Mouse (Mus musculus) intestine, embryonic 16.5 days (tissue): ENCODE results near the gene Sirt2. TPM values are rescaled to one million over a fixed set of nuclear protein-coding genes. Genes with fewer than 3 reads are reported as not detected.

ENCODE experiments used
- ATAC-seq: fragments of 200-750 bp; cut with Nextera tagmentation; 2 replicates; pipeline ENCODE4 v1.8.0; 2017; ENCODE audit warnings: moderate TSS enrichment, moderate library complexity
- H3K27ac ChIP-seq: fragments of 300-500 bp; sonication (generic); 2 replicates; pipeline ENCODE4 v1.5.1; 2014; ENCODE audit warnings: mild to moderate bottlenecking, low read length
- H3K27me3 ChIP-seq: fragments of 300-500 bp; sonication (generic); replicated peaks from 2 replicates; pipeline ENCODE4 v1.6.1; 2014; ENCODE audit warnings: low read length, control low read depth, mixed read lengths; ENCODE audit not compliant: control insufficient read depth, insufficient read depth
- H3K36me3 ChIP-seq: fragments of 300-500 bp; sonication (generic); 2 replicates; pipeline ENCODE4 v1.6.1; 2014; ENCODE audit warnings: low read length, control low read depth; ENCODE audit not compliant: control insufficient read depth, insufficient read depth
- H3K4me1 ChIP-seq: fragments of 300-500 bp; sonication (generic); 2 replicates; pipeline ENCODE4 v1.6.1; 2014; ENCODE audit warnings: low read length, control low read depth, mixed read lengths; ENCODE audit not compliant: control insufficient read depth, insufficient read depth
- H3K4me2 ChIP-seq: fragments of 300-500 bp; sonication (generic); 2 replicates; pipeline ENCODE4 v1.6.1; 2014; ENCODE audit warnings: low read depth, low read length, control low read depth
- H3K4me3 ChIP-seq: fragments of 300-500 bp; sonication (generic); 2 replicates; pipeline ENCODE4 v1.5.1; 2014; ENCODE audit warnings: mild to moderate bottlenecking, low read length
- H3K9ac ChIP-seq: fragments of 300-500 bp; sonication (generic); 2 replicates; pipeline ENCODE4 v1.6.1; 2014; ENCODE audit warnings: low read depth, low read length
- H3K9me3 ChIP-seq: fragments of 300-500 bp; sonication (generic); 2 replicates; pipeline ENCODE4 v1.6.1; 2016; ENCODE audit warnings: low read length, control low read depth; ENCODE audit not compliant: control insufficient read depth
- WGBS: fragments of 180-500 bp; shearing (Covaris S2); extraction: QIAGEN DNeasy Blood & Tissue Kit; methylation state at CpG from one replicate; pipeline ENCODE4 v1.1.7; 2014; 5-methylcytosine and 5-hydroxymethylcytosine counted together
- polyA plus RNA-seq: library from polyadenylated mRNA; unstranded; fragments of >200 nt; fragmentation: Nextera tagmentation; extraction: Ambion mirVana; gene quantifications from 2 replicates; pipeline ENCODE4 v1.2.1, GENCODE M21; 2015

Sirt2 gene
- polyA plus RNA-seq, 1 experiment from 2014 or later = 71.9 TPM

DNA sequence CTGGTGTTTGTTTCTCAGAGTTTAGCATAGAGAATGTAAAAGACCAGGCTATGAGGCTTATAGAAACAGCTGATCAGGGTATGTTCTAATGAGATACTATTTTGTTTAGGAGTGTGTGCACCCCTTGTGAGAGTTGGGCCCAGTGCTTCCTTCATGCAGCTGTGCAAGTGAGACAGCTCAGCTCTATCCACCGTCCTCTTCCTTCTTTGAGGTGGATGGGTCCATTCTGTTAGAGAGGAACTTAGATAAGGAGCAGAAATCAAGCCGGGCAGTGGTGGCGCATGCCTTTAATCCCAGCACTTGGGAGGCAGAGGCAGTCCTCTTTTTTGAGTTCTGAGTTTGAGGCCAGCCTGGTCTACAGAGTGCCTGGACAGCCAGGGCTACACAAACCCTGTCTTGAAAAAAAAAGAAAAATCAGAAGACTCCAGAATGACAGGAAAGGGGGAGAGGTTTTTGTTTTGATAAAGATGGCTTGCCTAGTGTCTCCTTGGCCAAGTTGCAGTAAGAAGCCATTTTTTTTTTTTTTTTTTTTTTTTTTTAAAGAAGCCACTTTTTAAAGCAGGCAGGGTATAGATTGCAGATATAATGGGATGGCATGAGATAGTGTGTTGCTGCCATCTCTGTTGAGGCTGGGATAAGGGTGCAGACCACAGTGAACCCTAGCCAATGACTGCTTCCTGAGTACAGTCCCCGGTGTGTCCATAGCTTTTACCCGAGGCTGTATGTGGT, 47.9 kb downstream of the Sirt2 start:
- no peak overlapping the region for H3K27ac ChIP-seq
- no peaks in the 10 kb centered on the region for H3K9me3 ChIP-seq
- 79% methylated on average over 5 of the region's 5 CpGs for WGBS
- peaks cover 60% of the 10 kb centered on the region for H3K4me1 ChIP-seq
- no peak overlapping the region for H3K9ac ChIP-seq
- peaks cover 56% of the 10 kb centered on the region for H3K36me3 ChIP-seq
- H3K4me3 ChIP-seq = no peak overlapping the region
- ATAC-seq = no peak
- no peak overlapping the region for H3K4me2 ChIP-seq
- no peaks in the 10 kb centered on the region for H3K27me3 ChIP-seq

DNA sequence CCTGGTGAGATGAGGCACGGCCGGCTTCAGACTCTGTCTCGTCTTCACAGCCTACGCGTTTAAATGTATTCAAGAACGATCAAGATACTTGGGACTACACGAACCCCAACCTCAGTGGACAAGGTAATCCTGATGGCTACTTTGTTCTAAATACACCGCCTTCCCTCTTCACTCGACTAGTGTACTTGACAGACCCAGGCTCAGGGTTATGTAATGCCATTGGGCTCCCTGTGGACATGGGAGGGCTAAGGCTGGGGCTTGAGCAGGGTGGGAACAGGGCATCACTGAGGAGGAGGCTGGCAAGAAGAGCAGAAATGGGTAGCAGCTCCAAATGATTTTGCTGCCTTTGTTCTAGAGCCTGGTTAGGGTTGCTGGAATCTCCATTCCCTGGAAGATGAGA, 48.7 kb downstream of the Sirt2 start:
- Histone ChIP-seq H3K27me3 (no peaks in the 10 kb centered on the region), H3K4me1 (peaks cover 65% of the 10 kb centered on the region), H3K4me2 (no peak overlapping the region), H3K9me3 (no peaks in the 10 kb centered on the region), H3K36me3 (peaks cover 58% of the 10 kb centered on the region), H3K9ac (0 out of 2 replicates have a peak overlapping the region, but pooled peaks have one; percentile 26), H3K27ac (no peak overlapping the region), H3K4me3 (no peak overlapping the region)
- WGBS = 87% methylated on average over 9 of the region's 9 CpGs
- no peak for ATAC-seq

DNA sequence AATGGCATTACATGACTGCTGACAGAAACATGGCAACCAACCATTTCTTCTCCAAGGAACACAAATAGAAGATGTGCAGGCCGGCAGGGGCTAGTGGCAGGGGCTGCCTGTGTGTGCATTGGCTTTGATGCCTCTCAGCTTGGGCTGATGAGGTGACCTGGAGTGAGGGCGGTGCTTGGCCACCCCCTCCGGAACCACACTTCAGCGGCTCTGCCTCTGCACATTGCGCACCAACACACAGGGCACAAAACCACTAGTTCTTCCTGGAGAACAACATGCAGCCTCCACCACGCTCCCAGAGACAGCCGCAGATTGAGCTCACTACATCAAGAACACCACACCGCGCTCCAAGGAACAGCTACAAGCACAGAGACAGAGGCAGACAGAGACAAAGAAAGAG, 49.7 kb downstream of the Sirt2 start:
- H3K36me3 ChIP-seq = peaks cover 66% of the 10 kb centered on the region
- H3K9ac ChIP-seq = no peak overlapping the region
- 82% methylated on average over 9 of the region's 9 CpGs for WGBS
- H3K27ac ChIP-seq = no peak overlapping the region
- no peak for ATAC-seq
- H3K4me1 ChIP-seq = peaks cover 74% of the 10 kb centered on the region
- no peak overlapping the region for H3K4me3 ChIP-seq
- no peaks in the 10 kb centered on the region for H3K9me3 ChIP-seq
- H3K27me3 ChIP-seq = no peaks in the 10 kb centered on the region
- no peak overlapping the region for H3K4me2 ChIP-seq

DNA sequence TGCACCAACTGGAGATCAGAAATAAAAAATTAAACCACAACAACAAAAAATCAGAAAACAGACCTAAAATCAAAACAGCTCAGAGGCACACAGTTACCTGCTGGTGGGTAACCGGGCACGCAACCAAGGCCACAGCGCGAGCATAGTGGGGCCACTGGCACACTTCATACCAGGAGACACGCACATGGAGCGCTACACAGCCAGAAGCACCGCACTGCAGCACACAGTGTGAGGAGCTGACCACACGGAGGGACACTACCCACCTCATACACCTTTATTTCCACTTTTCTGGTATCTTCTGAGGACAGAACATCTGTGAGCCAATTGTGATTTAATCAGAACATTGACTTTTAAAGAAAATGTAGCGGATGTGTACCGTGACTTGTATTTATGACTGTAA, 50.4 kb downstream of the Sirt2 start:
- H3K4me1 ChIP-seq = peaks cover 76% of the 10 kb centered on the region
- no peak for ATAC-seq
- H3K9me3 ChIP-seq = no peaks in the 10 kb centered on the region
- H3K36me3 ChIP-seq = peaks cover 70% of the 10 kb centered on the region
- peak overlapping the region; percentile 24; the same call in 1 of the 2 replicates for H3K27ac ChIP-seq
- WGBS = 92% methylated on average over 10 of the region's 10 CpGs
- peak overlapping the region; percentile 3; the same call in 1 of the 2 replicates for H3K4me2 ChIP-seq
- H3K4me3 ChIP-seq = no peak overlapping the region
- H3K9ac ChIP-seq = 0 out of 2 replicates have a peak overlapping the region, but pooled peaks have one; percentile 16
- H3K27me3 ChIP-seq = no peaks in the 10 kb centered on the region

DNA sequence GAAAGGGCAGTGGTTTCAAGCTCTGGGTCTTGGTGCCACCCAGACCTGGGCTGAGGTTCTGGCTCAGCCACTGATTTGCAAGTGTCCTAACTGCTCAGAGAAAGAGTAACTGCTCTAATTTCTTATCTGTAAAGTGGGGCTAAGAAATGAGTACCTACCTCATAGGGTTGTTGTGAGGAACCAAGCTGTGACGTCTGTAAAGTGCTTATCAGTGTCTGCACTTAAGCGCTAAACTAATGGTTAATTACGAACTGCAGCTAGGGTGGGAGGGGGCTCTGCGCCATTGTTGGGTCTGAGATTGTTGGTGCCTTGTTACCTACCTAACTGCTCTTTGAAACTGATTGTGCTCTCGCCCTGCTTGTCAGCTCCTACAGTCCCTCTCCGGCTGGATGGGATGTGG, 51.0 kb downstream of the Sirt2 start:
- peaks cover 79% of the 10 kb centered on the region for H3K4me1 ChIP-seq
- H3K9me3 ChIP-seq = no peaks in the 10 kb centered on the region
- H3K27ac ChIP-seq = no peak overlapping the region
- H3K9ac ChIP-seq = no peak overlapping the region
- no peak for ATAC-seq
- no peaks in the 10 kb centered on the region for H3K27me3 ChIP-seq
- peaks cover 75% of the 10 kb centered on the region for H3K36me3 ChIP-seq
- no peak overlapping the region for H3K4me2 ChIP-seq
- H3K4me3 ChIP-seq = no peak overlapping the region
- WGBS = 62% methylated on average over 6 of the region's 6 CpGs

DNA sequence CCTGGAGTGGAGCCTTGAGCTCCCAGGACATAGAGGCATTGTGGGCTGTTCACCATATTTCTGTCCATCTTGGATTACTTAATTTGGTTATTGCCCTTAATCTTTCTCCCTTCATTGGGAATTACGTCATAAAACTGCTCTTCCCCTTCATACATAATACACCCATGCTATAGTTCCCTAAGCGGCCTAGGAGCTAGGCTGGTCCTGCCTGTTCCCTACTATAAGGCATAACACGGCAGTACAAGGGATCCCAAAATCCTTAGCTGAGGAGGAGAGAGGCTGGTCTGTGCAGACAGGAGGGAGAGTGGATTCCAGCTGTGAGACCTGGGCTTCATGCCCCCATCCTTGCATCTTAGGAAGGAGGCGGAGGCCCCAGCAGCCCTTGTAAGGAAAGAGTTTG, 51.4 kb downstream of the Sirt2 start:
- H3K4me2 ChIP-seq = no peak overlapping the region
- H3K36me3 ChIP-seq = peaks cover 74% of the 10 kb centered on the region
- H3K27ac ChIP-seq = no peak overlapping the region
- no peak for ATAC-seq
- no peaks in the 10 kb centered on the region for H3K27me3 ChIP-seq
- no peak overlapping the region for H3K4me3 ChIP-seq
- 69% methylated on average over 4 of the region's 4 CpGs for WGBS
- no peak overlapping the region for H3K9ac ChIP-seq
- H3K9me3 ChIP-seq = no peaks in the 10 kb centered on the region
- peaks cover 79% of the 10 kb centered on the region for H3K4me1 ChIP-seq

DNA sequence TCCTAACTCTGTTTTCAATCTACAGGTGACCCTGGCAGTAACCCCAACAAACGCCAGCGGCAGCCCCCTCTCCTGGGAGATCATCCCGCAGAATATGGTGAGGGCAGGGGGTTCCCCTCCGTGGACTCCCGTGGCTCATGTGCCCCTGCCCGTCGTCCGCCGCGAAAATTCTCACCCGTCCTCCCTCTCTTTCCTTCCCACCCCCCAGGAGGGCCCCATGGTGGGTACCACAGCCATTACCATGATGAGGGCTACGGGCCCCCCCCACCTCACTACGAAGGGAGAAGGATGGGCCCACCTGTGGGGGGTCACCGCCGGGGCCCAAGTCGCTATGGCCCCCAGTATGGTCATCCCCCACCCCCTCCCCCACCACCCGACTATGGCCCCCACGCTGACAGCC, 51.9 kb downstream of the Sirt2 start:
- Histone ChIP-seq H3K4me3 (no peak overlapping the region), H3K27ac (no peak overlapping the region), H3K4me1 (peaks cover 79% of the 10 kb centered on the region), H3K4me2 (no peak overlapping the region), H3K9me3 (no peaks in the 10 kb centered on the region), H3K27me3 (no peaks in the 10 kb centered on the region), H3K9ac (no peak overlapping the region), H3K36me3 (peaks cover 70% of the 10 kb centered on the region)
- WGBS = 86% methylated on average over 18 of the region's 18 CpGs
- ATAC-seq = no peak

DNA sequence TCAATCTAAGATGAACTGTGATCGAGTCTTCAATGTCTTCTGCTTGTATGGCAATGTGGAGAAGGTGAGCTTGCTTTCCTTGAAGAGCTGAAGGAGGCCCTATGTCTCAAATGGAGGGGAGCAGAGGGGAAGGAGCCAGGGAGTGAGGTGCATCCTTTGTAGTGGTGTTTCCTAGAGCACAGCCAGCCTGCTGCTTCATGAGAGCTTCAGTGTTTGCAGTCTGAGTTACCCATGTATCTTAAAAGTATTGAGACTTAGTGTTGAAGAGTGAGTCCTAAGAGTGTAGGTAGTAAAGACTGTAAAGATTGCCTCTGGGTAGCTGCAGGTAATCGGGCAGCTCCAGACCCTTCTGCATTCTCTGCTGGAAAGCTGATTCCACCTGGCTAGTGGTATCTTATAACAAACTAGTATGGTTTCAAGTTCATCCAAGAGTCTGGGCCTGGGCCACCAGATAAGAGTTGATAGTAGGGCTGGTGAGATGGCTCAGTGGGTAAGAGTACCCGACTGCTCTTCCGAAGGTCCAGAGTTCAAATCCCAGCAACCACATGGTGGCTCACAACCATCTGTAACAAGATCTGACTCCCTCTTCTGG, 52.4 kb downstream of the Sirt2 start:
- H3K4me3 ChIP-seq = no peak overlapping the region
- no peak for ATAC-seq
- H3K27ac ChIP-seq = no peak overlapping the region; the same call in 1 of the 2 replicates
- peaks cover 77% of the 10 kb centered on the region for H3K4me1 ChIP-seq
- peaks cover 65% of the 10 kb centered on the region for H3K36me3 ChIP-seq
- H3K4me2 ChIP-seq = no peak overlapping the region
- H3K9ac ChIP-seq = no peak overlapping the region
- 76% methylated on average over 4 of the region's 4 CpGs for WGBS
- no peaks in the 10 kb centered on the region for H3K9me3 ChIP-seq
- no peaks in the 10 kb centered on the region for H3K27me3 ChIP-seq

DNA sequence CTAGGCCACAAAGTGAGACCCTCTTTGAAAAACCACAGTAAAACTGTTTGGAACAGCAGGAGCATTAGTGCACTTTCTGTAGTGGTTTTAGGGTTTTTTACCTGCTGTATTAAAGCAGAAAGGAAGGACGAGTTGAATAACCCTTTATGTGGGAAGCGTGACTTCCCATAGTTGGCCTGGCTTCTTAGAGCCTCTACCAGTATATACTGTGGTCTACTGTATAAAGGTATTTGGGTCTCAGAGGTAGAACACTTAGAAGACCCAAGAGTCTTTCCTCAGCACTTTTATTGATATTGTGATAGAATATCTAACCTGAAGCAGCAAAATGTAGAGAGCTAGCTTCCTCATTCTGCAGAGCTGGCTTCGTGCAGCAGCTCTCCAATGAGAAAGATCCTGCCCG, 53.0 kb downstream of the Sirt2 start:
- H3K4me2 ChIP-seq = no peak overlapping the region
- H3K4me1 ChIP-seq = peaks cover 73% of the 10 kb centered on the region
- no peaks in the 10 kb centered on the region for H3K27me3 ChIP-seq
- no peak overlapping the region for H3K27ac ChIP-seq
- 82% methylated on average over 4 of the region's 4 CpGs for WGBS
- no peaks in the 10 kb centered on the region for H3K9me3 ChIP-seq
- peak overlapping the region; percentile 22; the same call in 1 of the 2 replicates for H3K9ac ChIP-seq
- no peak for ATAC-seq
- H3K4me3 ChIP-seq = no peak overlapping the region
- H3K36me3 ChIP-seq = peaks cover 60% of the 10 kb centered on the region
